Mouse (Mus musculus): ENCODE measurements at regions not wholly inside any gene's neighbourhood (a gene's known extent, or its start where the extent isn't known, plus 50 kb on each side); places are given as distances from the start of the nearest gene placed in this dataset.

GRCm38 (mm10) chr9:117859580-117860045 is 180.7 kb upstream of the Azi2 start:
- WGBS = 39% methylated on average over 16 of the region's 16 CpGs
- peak; percentile 28; the same call in 1 of the 2 replicates for ATAC-seq (ENCODE audit: low FRiP score)
- Histone ChIP-seq H3K36me3 (no peaks in the 10 kb centered on the region), H3K27me3 (replicated peaks) (no peaks in the 10 kb centered on the region), H3K9me3 (replicated peaks) (no peaks in the 10 kb centered on the region), H3K27ac (replicated peaks) (peak overlapping the region; percentile 28; the same call in 1 of the 2 replicates), H3K4me2 (0 out of 2 replicates have a peak overlapping the region, but pooled peaks have one; percentile 3), H3K9ac (replicated peaks) (no peak overlapping the region), H3K4me3 (replicated peaks) (no peak overlapping the region), H3K4me1 (peaks cover 12% of the 10 kb centered on the region)

GRCm38 (mm10) chr9:117843531-117843930 is 196.8 kb upstream of the Azi2 start:
- no peak overlapping the region for H3K27ac ChIP-seq (replicated peaks)
- no peak overlapping the region for H3K4me2 ChIP-seq
- 58% methylated on average over 4 of the region's 4 CpGs for WGBS
- no peak for ATAC-seq (ENCODE audit: low FRiP score)
- H3K36me3 ChIP-seq = no peaks in the 10 kb centered on the region
- H3K4me3 ChIP-seq (replicated peaks) = no peak overlapping the region
- H3K4me1 ChIP-seq = 0 out of 2 replicates have a peak, but pooled peaks cover 5% of the 10 kb centered on the region
- no peak overlapping the region for H3K9ac ChIP-seq (replicated peaks)
- H3K27me3 ChIP-seq (replicated peaks) = no peaks in the 10 kb centered on the region
- H3K9me3 ChIP-seq (replicated peaks) = no peaks in the 10 kb centered on the region

- Histone ChIP-seq H3K9me3 (replicated peaks) (no peaks in the 10 kb centered on the region), H3K4me3 (replicated peaks) (0 out of 2 replicates have a peak overlapping the region, but pooled peaks have one; percentile 5), H3K27me3 (replicated peaks) (no peaks in the 10 kb centered on the region), H3K36me3 (no peaks in the 10 kb centered on the region), H3K4me1 (peaks cover 21% of the 10 kb centered on the region), H3K27ac (replicated peaks) (peak overlapping the region; percentile 48), H3K9ac (replicated peaks) (no peak overlapping the region), H3K4me2 (peak overlapping the region; percentile 44)
- WGBS = 30% methylated on average over 12 of the region's 12 CpGs
- peak; percentile 71 for ATAC-seq (ENCODE audit: low FRiP score)
Measured at GRCm38 (mm10) chr9:117836696-117837380, 203.5 kb upstream of the Azi2 start.

- Histone ChIP-seq H3K4me1 (peaks cover 19% of the 10 kb centered on the region), H3K9ac (replicated peaks) (no peak overlapping the region), H3K9me3 (replicated peaks) (no peaks in the 10 kb centered on the region), H3K36me3 (no peaks in the 10 kb centered on the region), H3K27me3 (replicated peaks) (no peaks in the 10 kb centered on the region), H3K4me2 (no peak overlapping the region), H3K27ac (replicated peaks) (no peak overlapping the region), H3K4me3 (replicated peaks) (no peak overlapping the region)
- 74% methylated on average over 6 of the region's 6 CpGs for WGBS
- ATAC-seq (ENCODE audit: low FRiP score) = no peak
Measured at GRCm38 (mm10) chr9:117833586-117833985, 203.9 kb upstream of the Rbms3 start.

GRCm38 (mm10) chr9:117814661-117815060 is 184.9 kb upstream of the Rbms3 start:
- H3K36me3 ChIP-seq = no peaks in the 10 kb centered on the region
- no peak overlapping the region for H3K9ac ChIP-seq (replicated peaks)

GRCm38 (mm10) chr9:117813216-117813615 is 183.5 kb upstream of the Rbms3 start:
- no peak overlapping the region for H3K9ac ChIP-seq (replicated peaks)
- H3K4me2 ChIP-seq = no peak overlapping the region
- peaks cover 6% of the 10 kb centered on the region for H3K4me1 ChIP-seq
- 76% methylated on average over 9 of the region's 9 CpGs for WGBS
- no peak for ATAC-seq (ENCODE audit: low FRiP score)
- H3K9me3 ChIP-seq (replicated peaks) = no peaks in the 10 kb centered on the region
- no peaks in the 10 kb centered on the region for H3K36me3 ChIP-seq
- no peaks in the 10 kb centered on the region for H3K27me3 ChIP-seq (replicated peaks)
- no peak overlapping the region for H3K4me3 ChIP-seq (replicated peaks)
- no peak overlapping the region for H3K27ac ChIP-seq (replicated peaks)

More at GRCm38 (mm10) chr9:117814661-117815060, 184.9 kb upstream of the Rbms3 start:
- WGBS = 32% methylated on average over 4 of the region's 4 CpGs
- no peak overlapping the region for H3K4me3 ChIP-seq (replicated peaks)
- no peak for ATAC-seq (ENCODE audit: low FRiP score)
- H3K4me2 ChIP-seq = no peak overlapping the region
- no peak overlapping the region for H3K27ac ChIP-seq (replicated peaks)
- H3K27me3 ChIP-seq (replicated peaks) = no peaks in the 10 kb centered on the region
- H3K4me1 ChIP-seq = peaks cover 6% of the 10 kb centered on the region
- no peaks in the 10 kb centered on the region for H3K9me3 ChIP-seq (replicated peaks)

- Histone ChIP-seq H3K4me2 (no peak overlapping the region), H3K36me3 (no peaks in the 10 kb centered on the region), H3K9me3 (replicated peaks) (no peaks in the 10 kb centered on the region), H3K27ac (replicated peaks) (no peak overlapping the region), H3K27me3 (replicated peaks) (no peaks in the 10 kb centered on the region), H3K4me1 (no peaks in the 10 kb centered on the region), H3K4me3 (replicated peaks) (no peak overlapping the region), H3K9ac (replicated peaks) (no peak overlapping the region)
- no peak for ATAC-seq (ENCODE audit: low FRiP score)
- 85% methylated on average over 9 of the region's 9 CpGs for WGBS
Measured at GRCm38 (mm10) chr9:117805812-117806211, 176.1 kb upstream of the Rbms3 start.

- H3K4me3 ChIP-seq (replicated peaks) = no peak overlapping the region
- H3K27ac ChIP-seq (replicated peaks) = no peak overlapping the region
- no peaks in the 10 kb centered on the region for H3K4me1 ChIP-seq
- no peak overlapping the region for H3K4me2 ChIP-seq
- no peak overlapping the region for H3K9ac ChIP-seq (replicated peaks)
- H3K36me3 ChIP-seq = no peaks in the 10 kb centered on the region
- 77% methylated on average over 5 of the region's 5 CpGs for WGBS
- no peak for ATAC-seq (ENCODE audit: low FRiP score)
- no peaks in the 10 kb centered on the region for H3K27me3 ChIP-seq (replicated peaks)
- H3K9me3 ChIP-seq (replicated peaks) = no peaks in the 10 kb centered on the region
Measured at GRCm38 (mm10) chr9:117784186-117784591, 154.5 kb upstream of the Rbms3 start.

GRCm38 (mm10) chr9:117754651-117755050 is 124.9 kb upstream of the Rbms3 start:
- Histone ChIP-seq H3K4me1 (no peaks in the 10 kb centered on the region), H3K4me2 (no peak overlapping the region), H3K9me3 (replicated peaks) (no peaks in the 10 kb centered on the region), H3K9ac (replicated peaks) (no peak overlapping the region), H3K27me3 (replicated peaks) (no peaks in the 10 kb centered on the region), H3K36me3 (no peaks in the 10 kb centered on the region), H3K27ac (replicated peaks) (no peak overlapping the region), H3K4me3 (replicated peaks) (no peak overlapping the region)
- 93% methylated on average over 6 of the region's 6 CpGs for WGBS
- no peak for ATAC-seq (ENCODE audit: low FRiP score)

GRCm38 (mm10) chr9:117753466-117753865 is 123.8 kb upstream of the Rbms3 start:
- H3K9ac ChIP-seq (replicated peaks) = no peak overlapping the region
- 77% methylated on average over 3 of the region's 3 CpGs for WGBS
- no peak overlapping the region for H3K27ac ChIP-seq (replicated peaks)
- no peaks in the 10 kb centered on the region for H3K9me3 ChIP-seq (replicated peaks)
- H3K4me2 ChIP-seq = no peak overlapping the region
- H3K27me3 ChIP-seq (replicated peaks) = no peaks in the 10 kb centered on the region
- no peak overlapping the region for H3K4me3 ChIP-seq (replicated peaks)
- no peak for ATAC-seq (ENCODE audit: low FRiP score)
- no peaks in the 10 kb centered on the region for H3K36me3 ChIP-seq
- H3K4me1 ChIP-seq = no peaks in the 10 kb centered on the region

- H3K4me3 ChIP-seq (replicated peaks) = no peak overlapping the region
- H3K9me3 ChIP-seq (replicated peaks) = no peaks in the 10 kb centered on the region
- no peak for ATAC-seq (ENCODE audit: low FRiP score)
- H3K9ac ChIP-seq (replicated peaks) = no peak overlapping the region
- H3K36me3 ChIP-seq = no peaks in the 10 kb centered on the region
- H3K4me2 ChIP-seq = no peak overlapping the region
- H3K4me1 ChIP-seq = peaks cover 3% of the 10 kb centered on the region; the same call in 1 of the 2 replicates
- H3K27me3 ChIP-seq (replicated peaks) = no peaks in the 10 kb centered on the region
- 89% methylated on average over 8 of the region's 8 CpGs for WGBS
- H3K27ac ChIP-seq (replicated peaks) = no peak overlapping the region
Measured at GRCm38 (mm10) chr9:117744906-117745305, 115.2 kb upstream of the Rbms3 start.

GRCm38 (mm10) chr9:117729366-117729765 is 99.7 kb upstream of the Rbms3 start:
- Histone ChIP-seq H3K27ac (replicated peaks) (no peak overlapping the region), H3K27me3 (replicated peaks) (no peaks in the 10 kb centered on the region), H3K4me1 (0 out of 2 replicates have a peak, but pooled peaks cover 6% of the 10 kb centered on the region), H3K9me3 (replicated peaks) (no peaks in the 10 kb centered on the region), H3K36me3 (no peaks in the 10 kb centered on the region), H3K4me2 (no peak overlapping the region), H3K4me3 (replicated peaks) (no peak overlapping the region), H3K9ac (replicated peaks) (no peak overlapping the region)
- WGBS = 81% methylated on average over 6 of the region's 6 CpGs
- no peak for ATAC-seq (ENCODE audit: low FRiP score)
